Mouse (Mus musculus): ENCODE results near the gene 9130008F23Rik. TPM values are rescaled to one million over a fixed set of nuclear protein-coding genes. Genes with fewer than 3 reads are reported as not detected.

The 9130008F23Rik gene
- polyA plus RNA-seq, 1 experiment = 2.2 TPM

DNA sequence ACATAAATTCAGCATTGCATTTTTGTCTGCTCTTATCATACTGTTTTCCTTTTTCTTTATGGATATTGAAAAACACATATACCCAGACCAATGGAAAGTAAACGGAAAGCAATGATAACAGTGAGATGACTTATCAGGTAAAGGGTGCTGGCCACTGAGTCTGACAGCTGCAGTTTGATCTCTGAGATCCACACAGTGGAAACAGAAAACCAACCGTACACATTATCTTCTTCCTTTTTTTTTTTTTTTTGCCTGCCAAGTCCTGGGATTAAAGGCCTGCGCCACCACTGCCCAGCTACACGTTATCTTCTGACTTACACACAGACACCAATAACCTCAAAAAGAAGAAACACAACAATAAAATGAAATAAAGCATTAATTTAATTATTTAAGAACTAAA, 23.0 kb upstream of the 9130008F23Rik start:
- no peaks in the 10 kb centered on the region for H3K79me2 ChIP-seq (ENCODE audit: control insufficient read depth, insufficient read depth)
- no peaks in the 10 kb centered on the region for H3K27me3 ChIP-seq (ENCODE audit: control insufficient read depth, insufficient read depth, insufficient read length)
- H3K79me3 ChIP-seq (ENCODE audit: low read depth) = no peaks in the 10 kb centered on the region
- no peaks in the 10 kb centered on the region for H3K36me3 ChIP-seq (ENCODE audit: control insufficient read depth, insufficient read depth)
- no peak overlapping the region for H3ac ChIP-seq (ENCODE audit: control insufficient read depth, insufficient read length, low read depth)
- no peak overlapping the region for H3K4me3 ChIP-seq (ENCODE audit: insufficient read depth, poor library complexity, severe bottlenecking)
- TF ChIP-seq MYOG (IDR thresholded peaks at IDR 0.05; ENCODE audit: control insufficient read depth, extremely low read depth, insufficient read length) (no peak), CEBPB (IDR thresholded peaks at IDR 0.05; ENCODE audit: low read depth) (no peak), MYOD1 (IDR thresholded peaks at IDR 0.05; ENCODE audit: control insufficient read depth, insufficient read length, low read depth) (no peak), FOSL1 (IDR thresholded peaks at IDR 0.05; ENCODE audit: insufficient read depth, low read length, poor library complexity, severe bottlenecking) (no peak), CTCF (IDR thresholded peaks at IDR 0.05; ENCODE audit: control insufficient read depth, insufficient read depth, insufficient read length) (no peak), USF1 (IDR thresholded peaks at IDR 0.05; ENCODE audit: low read depth) (no peak), MAX (IDR thresholded peaks at IDR 0.05) (no peak)

DNA sequence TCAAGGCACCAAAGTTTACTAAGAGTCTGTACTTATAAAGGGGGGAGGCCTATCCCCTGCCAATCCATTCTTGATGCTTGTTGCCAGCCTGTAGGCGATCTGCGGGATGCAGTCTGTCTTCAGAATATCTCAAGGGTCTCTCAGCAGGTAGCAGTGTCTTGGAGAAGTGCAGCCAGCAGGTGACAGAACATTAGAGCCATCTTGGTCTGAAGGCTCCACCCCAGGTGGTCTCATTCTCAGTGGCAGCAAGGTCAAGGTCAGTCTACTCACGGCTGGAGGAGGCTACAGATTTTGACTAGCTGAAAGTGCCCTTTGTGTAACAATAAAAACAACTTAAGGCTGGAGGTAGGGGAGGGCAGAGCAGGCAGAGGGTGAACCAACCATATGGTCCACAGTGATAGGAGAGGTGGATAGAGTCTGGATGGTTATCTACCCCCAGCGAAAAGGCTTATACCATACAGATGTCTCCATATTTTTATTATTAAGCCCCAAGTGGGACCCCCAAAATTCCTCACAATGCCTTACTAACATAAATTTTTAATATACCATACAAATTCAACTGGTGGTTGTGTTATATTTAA, 19.5 kb upstream of the 9130008F23Rik start:
- H3K79me2 ChIP-seq (ENCODE audit: control insufficient read depth, insufficient read depth) = no peaks in the 10 kb centered on the region
- TF ChIP-seq CEBPB (IDR thresholded peaks at IDR 0.05; ENCODE audit: low read depth) (no peak), USF1 (IDR thresholded peaks at IDR 0.05; ENCODE audit: low read depth) (no peak), MYOD1 (IDR thresholded peaks at IDR 0.05; ENCODE audit: control insufficient read depth, insufficient read length, low read depth) (no peak), FOSL1 (IDR thresholded peaks at IDR 0.05; ENCODE audit: insufficient read depth, low read length, poor library complexity, severe bottlenecking) (no peak), CTCF (IDR thresholded peaks at IDR 0.05; ENCODE audit: control insufficient read depth, insufficient read depth, insufficient read length) (no peak), MYOG (IDR thresholded peaks at IDR 0.05; ENCODE audit: control insufficient read depth, extremely low read depth, insufficient read length) (no peak), MAX (IDR thresholded peaks at IDR 0.05) (no peak)
- no peak overlapping the region for H3ac ChIP-seq (ENCODE audit: control insufficient read depth, insufficient read length, low read depth)
- H3K36me3 ChIP-seq (ENCODE audit: control insufficient read depth, insufficient read depth) = no peaks in the 10 kb centered on the region
- H3K27me3 ChIP-seq (ENCODE audit: control insufficient read depth, insufficient read depth, insufficient read length) = no peaks in the 10 kb centered on the region
- no peaks in the 10 kb centered on the region for H3K79me3 ChIP-seq (ENCODE audit: low read depth)
- H3K4me3 ChIP-seq (ENCODE audit: insufficient read depth, poor library complexity, severe bottlenecking) = no peak overlapping the region

DNA sequence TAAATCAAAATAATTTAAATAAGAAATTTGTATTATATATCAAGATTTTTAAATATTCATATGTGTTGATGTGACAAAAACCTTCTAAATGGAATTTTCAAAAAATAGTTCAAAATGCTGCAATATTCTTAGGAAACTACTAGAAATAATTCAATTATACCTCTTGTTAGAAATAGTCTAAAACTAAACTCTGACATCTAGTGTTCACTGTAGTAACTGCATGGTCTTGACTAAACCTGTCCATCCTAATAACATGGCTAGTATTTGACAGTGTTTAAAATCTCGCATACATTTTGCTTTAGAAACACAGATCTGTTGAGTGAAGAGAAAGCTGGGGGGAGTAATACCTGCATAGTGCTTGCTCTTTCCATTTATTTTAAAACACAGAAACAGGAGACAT, 16.5 kb upstream of the 9130008F23Rik start:
- H3K36me3 ChIP-seq (ENCODE audit: control insufficient read depth, insufficient read depth) = no peaks in the 10 kb centered on the region
- H3K79me3 ChIP-seq (ENCODE audit: low read depth) = no peaks in the 10 kb centered on the region
- TF ChIP-seq CEBPB (IDR thresholded peaks at IDR 0.05; ENCODE audit: low read depth) (no peak), CTCF (IDR thresholded peaks at IDR 0.05; ENCODE audit: control insufficient read depth, insufficient read depth, insufficient read length) (no peak), USF1 (IDR thresholded peaks at IDR 0.05; ENCODE audit: low read depth) (no peak), MAX (IDR thresholded peaks at IDR 0.05) (no peak), MYOD1 (IDR thresholded peaks at IDR 0.05; ENCODE audit: control insufficient read depth, insufficient read length, low read depth) (no peak), MYOG (IDR thresholded peaks at IDR 0.05; ENCODE audit: control insufficient read depth, extremely low read depth, insufficient read length) (no peak), FOSL1 (IDR thresholded peaks at IDR 0.05; ENCODE audit: insufficient read depth, low read length, poor library complexity, severe bottlenecking) (no peak)
- H3K27me3 ChIP-seq (ENCODE audit: control insufficient read depth, insufficient read depth, insufficient read length) = no peaks in the 10 kb centered on the region
- H3K4me3 ChIP-seq (ENCODE audit: insufficient read depth, poor library complexity, severe bottlenecking) = no peak overlapping the region
- no peak overlapping the region for H3ac ChIP-seq (ENCODE audit: control insufficient read depth, insufficient read length, low read depth)
- H3K79me2 ChIP-seq (ENCODE audit: control insufficient read depth, insufficient read depth) = no peaks in the 10 kb centered on the region

DNA sequence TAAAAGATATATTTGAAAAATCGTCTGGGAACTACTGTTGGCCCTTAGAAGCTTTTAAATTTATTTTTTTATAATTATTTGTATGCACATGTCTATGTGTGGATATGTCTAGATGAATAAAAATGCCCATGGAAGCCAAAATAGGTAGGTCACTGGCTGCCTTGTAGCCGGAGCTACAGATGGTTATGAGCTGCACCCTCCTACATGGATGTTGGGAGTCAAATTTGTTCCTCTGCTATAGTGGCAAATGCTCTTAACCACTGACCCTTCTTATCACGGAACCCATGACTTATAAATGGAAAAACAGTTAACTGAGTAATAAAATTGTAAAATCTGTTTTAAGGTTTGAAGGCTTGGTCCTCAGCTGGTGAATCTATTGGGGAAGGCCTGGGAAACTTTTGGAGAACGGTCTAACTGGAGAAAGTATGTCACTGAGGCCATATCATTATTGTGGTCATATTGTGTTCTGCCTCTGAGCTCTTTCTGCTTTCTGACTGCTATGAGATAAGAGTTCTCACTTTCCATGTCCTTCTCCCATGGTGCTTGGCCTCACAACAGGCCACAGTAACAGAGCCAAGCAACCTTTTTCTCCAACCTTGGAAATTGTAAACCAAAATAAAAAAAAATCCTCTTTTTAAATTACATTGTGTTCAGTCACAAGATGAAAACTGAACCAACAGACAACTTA, 7.6 kb upstream of the 9130008F23Rik start:
- Histone ChIP-seq H3K36me3 (ENCODE audit: control insufficient read depth, insufficient read depth) (no peaks in the 10 kb centered on the region), H3K79me2 (ENCODE audit: control insufficient read depth, insufficient read depth) (no peaks in the 10 kb centered on the region), H3K79me3 (ENCODE audit: low read depth) (no peaks in the 10 kb centered on the region), H3K4me3 (ENCODE audit: insufficient read depth, poor library complexity, severe bottlenecking) (no peak overlapping the region), H3K27me3 (ENCODE audit: control insufficient read depth, insufficient read depth, insufficient read length) (no peaks in the 10 kb centered on the region), H3ac (ENCODE audit: control insufficient read depth, insufficient read length, low read depth) (no peak overlapping the region)
- TF ChIP-seq CTCF (IDR thresholded peaks at IDR 0.05; ENCODE audit: control insufficient read depth, insufficient read depth, insufficient read length) (no peak), MYOG (IDR thresholded peaks at IDR 0.05; ENCODE audit: control insufficient read depth, extremely low read depth, insufficient read length) (no peak), CEBPB (IDR thresholded peaks at IDR 0.05; ENCODE audit: low read depth) (no peak), MYOD1 (IDR thresholded peaks at IDR 0.05; ENCODE audit: control insufficient read depth, insufficient read length, low read depth) (no peak), FOSL1 (IDR thresholded peaks at IDR 0.05; ENCODE audit: insufficient read depth, low read length, poor library complexity, severe bottlenecking) (no peak), USF1 (IDR thresholded peaks at IDR 0.05; ENCODE audit: low read depth) (no peak), MAX (IDR thresholded peaks at IDR 0.05) (no peak)

DNA sequence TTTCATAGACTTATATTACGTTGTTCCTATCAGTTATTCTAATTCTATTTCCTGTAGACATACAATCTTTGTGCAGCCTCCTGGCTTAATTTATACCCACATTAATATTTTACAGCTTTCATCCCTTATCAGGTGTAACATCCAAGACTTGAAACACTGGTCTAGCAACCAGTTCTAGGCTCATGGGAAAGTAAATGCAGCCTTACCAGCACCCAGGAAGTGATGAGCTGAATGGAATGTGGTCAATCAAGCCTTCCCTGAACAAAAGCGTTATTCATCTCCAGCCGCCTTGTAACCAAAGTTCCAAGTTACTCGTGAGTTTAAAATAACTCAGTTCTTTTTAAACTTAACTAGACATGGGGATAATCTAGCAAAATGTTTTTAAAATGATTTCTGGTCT, 4.8 kb upstream of the 9130008F23Rik start:
- Histone ChIP-seq H3K79me2 (ENCODE audit: control insufficient read depth, insufficient read depth) (peaks cover under 1% of the 10 kb centered on the region), H3K4me3 (ENCODE audit: insufficient read depth, poor library complexity, severe bottlenecking) (no peak overlapping the region), H3K36me3 (ENCODE audit: control insufficient read depth, insufficient read depth) (no peaks in the 10 kb centered on the region), H3K79me3 (ENCODE audit: low read depth) (no peaks in the 10 kb centered on the region), H3ac (ENCODE audit: control insufficient read depth, insufficient read length, low read depth) (no peak overlapping the region), H3K27me3 (ENCODE audit: control insufficient read depth, insufficient read depth, insufficient read length) (no peaks in the 10 kb centered on the region)
- TF ChIP-seq FOSL1 (IDR thresholded peaks at IDR 0.05; ENCODE audit: insufficient read depth, low read length, poor library complexity, severe bottlenecking) = no peak
- TF ChIP-seq MYOD1 (IDR thresholded peaks at IDR 0.05; ENCODE audit: control insufficient read depth, insufficient read length, low read depth) = no peak
- no peak for TF ChIP-seq MYOG (IDR thresholded peaks at IDR 0.05; ENCODE audit: control insufficient read depth, extremely low read depth, insufficient read length)
- TF ChIP-seq MAX (IDR thresholded peaks at IDR 0.05) = no peak
- no peak for TF ChIP-seq USF1 (IDR thresholded peaks at IDR 0.05; ENCODE audit: low read depth)
- TF ChIP-seq CEBPB (IDR thresholded peaks at IDR 0.05; ENCODE audit: low read depth) = no peak
- no peak for TF ChIP-seq CTCF (IDR thresholded peaks at IDR 0.05; ENCODE audit: control insufficient read depth, insufficient read depth, insufficient read length)
